Mouse (Mus musculus) MEL (cell line): ENCODE results near the gene Gm8113. TPM values are rescaled to one million over a fixed set of nuclear protein-coding genes. Genes with fewer than 3 reads are reported as not detected.
"Not testable (repeated sequence)": the region's sequence is repeated elsewhere in the genome, so short reads cannot be mapped to it uniquely, and the experiment has no call there.

Source experiments
- DNase-seq: peaks from one replicate; pipeline ENCODE4 v3.0.0; 2011; ENCODE audit warnings: low read depth, low spot score
- H3K27ac ChIP-seq: 2 replicates; pipeline ENCODE4 v1.5.1; 2012; ENCODE audit warnings: low read depth, mild to moderate bottlenecking, control low read depth, low read length, moderate library complexity; ENCODE audit not compliant: control insufficient read depth
- H3K27me3 ChIP-seq, 2 experiments: fragments of 150-350 bp in 1 of 2; sonication (generic) in 1 of 2; 2 replicates each; pipeline ENCODE4 v1.6.1; 2012; ENCODE audit warnings: low read length in 2 of 2, mild to moderate bottlenecking in 2 of 2, improper control_type of control experiment in 1 of 2, moderate library complexity in 1 of 2; ENCODE audit not compliant: insufficient read depth in 2 of 2, control insufficient read depth in 1 of 2
- H3K36me3 ChIP-seq, 2 experiments: 2 replicates each; pipeline ENCODE4 v1.6.1; 2012 to 2014; ENCODE audit warnings: low read length in 2 of 2, improper control_type of control experiment in 1 of 2, inconsistent platforms in 1 of 2, mild to moderate bottlenecking in 1 of 2; ENCODE audit not compliant: insufficient read depth in 2 of 2, control insufficient read depth in 1 of 2
- H3K4me1 ChIP-seq, 2 experiments: fragments of 150-350 bp in 1 of 2; sonication (generic) in 1 of 2; 2 replicates each; pipeline ENCODE4 v1.6.1; 2012; ENCODE audit warnings: low read length in 2 of 2, improper control_type of control experiment in 1 of 2, mild to moderate bottlenecking in 1 of 2; ENCODE audit not compliant: insufficient read depth in 2 of 2, control insufficient read depth in 1 of 2
- H3K4me3 ChIP-seq, 2 experiments: fragments of 150-350 bp in 1 of 2; sonication (generic) in 1 of 2; 2 replicates each; pipeline ENCODE4 v1.5.1; 2012; ENCODE audit warnings: low read depth in 2 of 2, low read length in 2 of 2, mild to moderate bottlenecking in 2 of 2, moderate library complexity in 2 of 2, control low read depth in 1 of 2, improper control_type of control experiment in 1 of 2; ENCODE audit not compliant: control insufficient read depth in 1 of 2, insufficient read depth in 1 of 2
- H3K79me2 ChIP-seq: 2 replicates; pipeline ENCODE4 v1.6.1; 2012; ENCODE audit warnings: mild to moderate bottlenecking, low read length, moderate library complexity; ENCODE audit not compliant: control insufficient read depth, poor library complexity, insufficient read depth
- H3K9ac ChIP-seq: 2 replicates; pipeline ENCODE4 v1.6.1; 2012; ENCODE audit warnings: low read depth, mild to moderate bottlenecking, control low read depth, low read length, moderate library complexity; ENCODE audit not compliant: control insufficient read depth, poor library complexity, severe bottlenecking
- H3K9me3 ChIP-seq: fragments of 150-350 bp; sonication (generic); replicated peaks from 2 replicates; pipeline ENCODE4 v1.6.1; 2012; ENCODE audit warnings: mild to moderate bottlenecking, low read length, improper control_type of control experiment, moderate library complexity; ENCODE audit not compliant: insufficient read depth
- CTCF ChIP-seq, 3 experiments: IDR thresholded peaks in 2 of 3; conservative IDR thresholded peaks in 1 of 3; 2 replicates each; pipeline ENCODE4 v1.5.1; 2011 to 2012; ENCODE audit warnings: low read length in 3 of 3, low read depth in 2 of 3, mild to moderate bottlenecking in 2 of 3, improper control_type of control experiment in 1 of 3, inconsistent platforms in 1 of 3, mixed read lengths in 1 of 3, moderate library complexity in 1 of 3; ENCODE audit not compliant: control insufficient read depth in 1 of 3, insufficient read depth in 1 of 3, poor library complexity in 1 of 3, severe bottlenecking in 1 of 3
- RAD21 ChIP-seq: IDR thresholded peaks from 2 replicates; pipeline ENCODE4 v1.6.1; 2011; ENCODE audit warnings: mild to moderate bottlenecking, low read depth, low read length, improper control_type of control experiment
- SMC3 ChIP-seq: IDR thresholded peaks from 2 replicates; pipeline ENCODE4 v1.6.1; 2011; ENCODE audit warnings: low read depth, low read length, improper control_type of control experiment
- polyA plus RNA-seq, 2 experiments: library from polyadenylated mRNA; stranded (reverse) in 1 of 2; unstranded in 1 of 2; fragments of >175 nt in 1 of 2; fragments of >200 nt in 1 of 2; gene quantifications; 2 replicates each; pipeline versions ENCODE4 v1.2.1 to v1.2.4; 2012; ENCODE audit warnings: low replicate concordance in 2 of 2, low read depth in 1 of 2; ENCODE audit not compliant: insufficient read length in 2 of 2, insufficient read depth in 1 of 2, missing spikeins in 1 of 2
- total RNA-seq: library from RNA; depleted of rRNA; stranded (reverse); fragments of 300-350 nt; gene quantifications from 2 replicates; pipeline ENCODE4 v1.2.3, GENCODE M21; 2012; rRNA removed

Gene Gm8113
- total and polyA plus RNA-seq, 3 experiments = 18.1 to 21.2 TPM; not detected in 1

DNA sequence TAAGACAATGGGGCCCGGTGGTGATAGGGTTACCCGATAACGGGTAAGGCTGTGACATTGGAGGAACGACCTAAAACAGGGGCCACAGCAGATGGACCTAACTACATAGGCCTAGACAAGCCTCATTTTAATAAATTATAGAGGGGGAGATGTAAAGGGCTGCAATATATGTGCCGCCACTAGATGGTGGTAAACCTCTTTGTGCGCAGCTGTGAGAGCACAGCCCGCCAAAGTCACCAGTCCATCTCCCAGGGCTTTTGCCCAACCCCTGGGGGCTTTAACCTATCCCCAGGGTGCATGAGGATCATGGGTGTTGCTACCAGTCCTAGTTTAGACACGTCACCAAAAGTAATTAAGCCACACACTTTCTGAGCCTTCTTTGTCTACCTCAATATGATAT is 7.8 kb downstream of the Gm8113 start:
- H3K4me1 ChIP-seq = not testable (repeated sequence)

DNA sequence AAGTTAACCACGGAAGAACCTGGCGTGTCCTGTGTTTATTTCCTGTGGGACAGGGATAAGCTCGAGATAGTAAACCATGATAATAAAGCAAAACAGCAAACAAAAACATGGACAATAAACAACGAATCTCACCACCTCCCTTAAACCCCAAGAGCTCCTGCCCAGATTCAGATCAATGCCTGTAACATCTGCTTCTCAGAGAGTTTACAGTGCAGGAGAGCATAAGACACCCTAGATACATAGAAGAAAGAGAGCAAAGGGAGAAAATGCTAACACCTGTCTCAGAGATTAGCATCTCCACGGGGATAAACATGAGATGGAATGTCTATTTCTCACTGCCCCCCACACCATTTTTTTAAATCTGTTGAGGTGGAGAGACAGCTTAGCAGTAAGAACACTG is 8.2 kb downstream of the Gm8113 start:
- H3K27ac ChIP-seq, H3K4me1 ChIP-seq, H3K4me3 ChIP-seq, DNase-seq, H3K79me2 ChIP-seq, H3K9me3 ChIP-seq, H3K27me3 ChIP-seq, H3K36me3 ChIP-seq, H3K9ac ChIP-seq: not testable (repeated sequence)

More for the DNA sequence above, 7.8 kb downstream of the Gm8113 start:
- TF ChIP-seq CTCF (IDR thresholded peaks at IDR 0.05 in 2 of 3, conservative IDR thresholded peaks at IDR 0.05 in 1 of 3; ENCODE audit: control insufficient read depth in 1 of 3, insufficient read depth in 1 of 3, low read depth in 2 of 3, low read length in 3 of 3, poor library complexity in 1 of 3, severe bottlenecking in 1 of 3) (peak; percentile 20 to 49 (median 44); a peak in 5 of 6 replicates), SMC3 (peak; percentile 37), RAD21 (peak; percentile 42)
- H3K9ac ChIP-seq, H3K27ac ChIP-seq, H3K79me2 ChIP-seq, H3K27me3 ChIP-seq, H3K36me3 ChIP-seq, H3K9me3 ChIP-seq, H3K4me3 ChIP-seq: not testable (repeated sequence)
- DNase-seq = peak; percentile 56

DNA sequence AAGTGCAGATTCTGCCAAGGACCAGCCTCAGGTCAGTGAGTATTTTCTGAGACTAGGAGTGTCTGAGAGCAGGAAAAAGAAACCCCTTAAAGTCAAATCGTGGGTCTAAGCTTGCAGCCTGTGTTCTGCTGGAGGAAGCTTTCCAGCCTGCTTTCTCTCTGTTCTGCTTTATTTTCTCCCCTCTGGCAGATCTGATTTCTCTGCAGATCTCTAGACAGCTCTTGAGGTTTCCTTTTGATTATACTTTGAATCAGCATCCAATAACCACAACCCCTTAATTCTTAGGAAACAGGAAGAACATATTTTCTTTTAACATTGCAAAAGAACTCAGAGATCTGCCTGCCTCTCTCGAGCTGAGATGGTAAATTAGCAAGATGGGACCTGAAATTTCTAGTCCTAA is 28.2 kb downstream of the Gm8113 start:
- not testable (repeated sequence) for DNase-seq, H3K4me1 ChIP-seq, H3K4me3 ChIP-seq, H3K27ac ChIP-seq, H3K9ac ChIP-seq, H3K27me3 ChIP-seq, H3K79me2 ChIP-seq, H3K36me3 ChIP-seq, H3K9me3 ChIP-seq

DNA sequence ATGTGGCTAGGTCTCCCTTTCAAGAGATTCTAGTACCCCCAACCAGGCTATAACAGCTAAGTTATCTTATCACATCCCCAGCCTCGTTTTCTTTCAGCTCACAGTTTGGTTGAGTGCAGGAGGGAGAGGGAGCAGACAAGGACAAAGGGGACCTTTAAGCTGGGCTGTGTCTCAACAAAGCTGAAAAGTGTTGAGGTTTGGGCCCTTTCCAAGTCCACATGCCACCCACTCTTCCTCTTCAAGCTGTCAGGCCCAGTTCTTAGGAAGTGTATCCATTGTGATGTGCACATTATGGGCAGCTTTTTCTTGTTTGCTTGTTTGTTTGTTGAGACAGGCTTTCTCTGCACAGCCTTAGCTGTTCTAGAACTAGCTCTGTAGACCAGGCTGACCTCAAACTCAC is 29.9 kb downstream of the Gm8113 start:
- H3K4me3 ChIP-seq, H3K79me2 ChIP-seq, H3K27ac ChIP-seq, H3K4me1 ChIP-seq, H3K36me3 ChIP-seq, H3K27me3 ChIP-seq, H3K9me3 ChIP-seq, DNase-seq, H3K9ac ChIP-seq: not testable (repeated sequence)

DNA sequence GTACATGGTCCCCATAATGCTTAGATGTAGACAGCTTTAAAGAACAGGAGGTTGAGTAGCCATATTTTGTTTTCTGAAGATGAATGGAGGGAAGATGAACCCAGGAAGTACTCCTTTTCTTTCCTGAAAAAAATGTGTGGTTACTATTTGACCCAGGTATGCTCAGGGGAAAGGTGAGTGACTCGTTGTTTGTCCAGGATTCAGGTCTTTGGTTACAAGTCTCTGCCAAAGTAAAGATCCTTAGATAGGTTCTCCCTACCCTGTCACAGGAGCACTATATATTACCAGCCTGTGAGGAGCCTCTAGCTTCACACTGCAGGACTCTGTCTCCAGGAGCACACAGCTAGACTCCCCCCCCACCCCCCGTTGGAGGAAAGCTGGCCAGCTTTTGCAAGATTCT is 31.6 kb downstream of the Gm8113 start, which contains the start of gene Ang5:
Gene Ang5 (plus strand): TSS at position 301 of the 400 bp plus-strand sequence.
- H3K4me1 ChIP-seq, H3K4me3 ChIP-seq: not testable (repeated sequence)

More for the DNA sequence above, 31.6 kb downstream of the Gm8113 start, which contains the start of gene Ang5:
- H3K79me2 ChIP-seq, H3K36me3 ChIP-seq, H3K27me3 ChIP-seq, H3K9ac ChIP-seq, H3K9me3 ChIP-seq, H3K27ac ChIP-seq, DNase-seq: not testable (repeated sequence)

Other genes with a start within 250 kb of the Gm8113 start
- gene Gm8165, start 248.2 kb upstream of the Gm8113 start, total RNA-seq = not detected in 2 replicates
- not detected for gene Gm8165, start 248.2 kb upstream of the Gm8113 start, polyA plus RNA-seq
- gene Gm7324, start 227.6 kb upstream of the Gm8113 start, total RNA-seq = 6.6 and 9.2 TPM in 2 replicates
- gene Gm7324, start 227.6 kb upstream of the Gm8113 start, polyA plus RNA-seq = 1 to 10 TPM in 1 of 2 experiments, not detected in 1; 3.1 TPM
- not detected in 2 replicates for gene Gm16506, start 197.9 kb upstream of the Gm8113 start, total RNA-seq
- not detected for gene Gm16506, start 197.9 kb upstream of the Gm8113 start, polyA plus RNA-seq
- 1.2 TPM in 2 replicates for gene Gm6526, start 177.5 kb upstream of the Gm8113 start, total RNA-seq
- under 1 TPM in 1 of 2 experiments, not detected in 1; 0.36 TPM for gene Gm6526, start 177.5 kb upstream of the Gm8113 start, polyA plus RNA-seq
- not detected in 2 replicates for gene Gm8180, start 140.6 kb upstream of the Gm8113 start, total RNA-seq
- gene Gm8180, start 140.6 kb upstream of the Gm8113 start, polyA plus RNA-seq = not detected
- not detected in 2 replicates for gene Ear1, start 49.9 kb upstream of the Gm8113 start, total RNA-seq
- gene Ear1, start 49.9 kb upstream of the Gm8113 start, polyA plus RNA-seq = not detected
- gene Ear10, start 1.8 kb upstream of the Gm8113 start, total RNA-seq = not detected in 2 replicates
- gene Ear10, start 1.8 kb upstream of the Gm8113 start, polyA plus RNA-seq = not detected
- gene Ang5, start 31.7 kb downstream of the Gm8113 start, total RNA-seq = not detected in 2 replicates
- not detected for gene Ang5, start 31.7 kb downstream of the Gm8113 start, polyA plus RNA-seq
- gene Ang6, start 76.9 kb downstream of the Gm8113 start, total RNA-seq = not detected in 2 replicates
- not detected for gene Ang6, start 76.9 kb downstream of the Gm8113 start, polyA plus RNA-seq
- not detected in 2 replicates for gene Ear2, start 177.3 kb downstream of the Gm8113 start, total RNA-seq
- under 1 TPM in 1 of 2 experiments, not detected in 1; 0.19 TPM for gene Ear2, start 177.3 kb downstream of the Gm8113 start, polyA plus RNA-seq
- not detected in 2 replicates for gene Gm3327, start 198.5 kb downstream of the Gm8113 start, total RNA-seq
- not detected for gene Gm3327, start 198.5 kb downstream of the Gm8113 start, polyA plus RNA-seq